Mouse (Mus musculus) adrenal gland, postnatal 25 days (tissue): ENCODE results near the gene Ngdn. TPM values are rescaled to one million over a fixed set of nuclear protein-coding genes. Genes with fewer than 3 reads are reported as not detected.
A peak's percentile ranks its signal among the peaks of the same experiment; 100 is the strongest.
"Not testable (repeated sequence)": the region's sequence is repeated elsewhere in the genome, so short reads cannot be mapped to it uniquely, and the experiment has no call there.

Source experiments
- DNase-seq: peaks from one replicate; pipeline ENCODE4 v3.0.0; 2021; ENCODE audit warnings: mixed read lengths
- total RNA-seq: library from RNA; stranded (reverse); gene quantifications from 2 replicates; pipeline ENCODE4 v1.2.3, GENCODE M21; 2021

The Ngdn gene
- total RNA-seq, 1 experiment from 2014 or later = 38.3 TPM

GRCm38 (mm10) chr14:54999868-55000267 is 15.4 kb upstream of the Ngdn start:
- not testable (repeated sequence) for DNase-seq

GRCm38 (mm10) chr14:55000814-55001213 is 14.4 kb upstream of the Ngdn start:
- no peak for DNase-seq

GRCm38 (mm10) chr14:55001446-55001845 is 13.8 kb upstream of the Ngdn start:
- no peak for DNase-seq

GRCm38 (mm10) chr14:55001938-55002686 is 13.1 kb upstream of the Ngdn start:
- no peak for DNase-seq

- DNase-seq = no peak
Measured at GRCm38 (mm10) chr14:55002687-55003120, 12.6 kb upstream of the Ngdn start.

GRCm38 (mm10) chr14:55003878-55004855 is 11.1 kb upstream of the Ngdn start:
- DNase-seq = no peak

GRCm38 (mm10) chr14:55005506-55005905 is 9.7 kb upstream of the Ngdn start:
- no peak for DNase-seq

GRCm38 (mm10) chr14:55005967-55006366 is 9.3 kb upstream of the Ngdn start:
- DNase-seq = no peak

- DNase-seq = no peak
Measured at GRCm38 (mm10) chr14:55006541-55006940, 8.7 kb upstream of the Ngdn start.

GRCm38 (mm10) chr14:55007120-55007908 is 7.9 kb upstream of the Ngdn start:
- DNase-seq = no peak

- DNase-seq = no peak
Measured at GRCm38 (mm10) chr14:55008417-55008816, 6.8 kb upstream of the Ngdn start.

GRCm38 (mm10) chr14:55011116-55011515 is 4.1 kb upstream of the Ngdn start:
- no peak for DNase-seq

- DNase-seq = no peak
Measured at GRCm38 (mm10) chr14:55014591-55014990, 663 bp upstream of the Ngdn start.

GRCm38 (mm10) chr14:55015767-55016111 is 485 bp downstream of the Ngdn start:
- DNase-seq = no peak

- DNase-seq = no peak
Measured at GRCm38 (mm10) chr14:55016876-55017275, 1.6 kb downstream of the Ngdn start.

GRCm38 (mm10) chr14:55020394-55020793 is 5.1 kb downstream of the Ngdn start:
- no peak for DNase-seq

- DNase-seq = no peak
Measured at GRCm38 (mm10) chr14:55023011-55023410, 7.8 kb downstream of the Ngdn start.

GRCm38 (mm10) chr14:55024236-55024635 is 9.0 kb downstream of the Ngdn start:
- peak; percentile 56 for DNase-seq

GRCm38 (mm10) chr14:55025527-55025926 is 10.3 kb downstream of the Ngdn start:
- no peak for DNase-seq

- DNase-seq = peak; percentile 38
Measured at GRCm38 (mm10) chr14:55027251-55027650, 12.0 kb downstream of the Ngdn start.

- no peak for DNase-seq
Measured at GRCm38 (mm10) chr14:55027653-55028052, 12.4 kb downstream of the Ngdn start.

- DNase-seq = no peak
Measured at GRCm38 (mm10) chr14:55028333-55028835, 13.1 kb downstream of the Ngdn start.
